ENCODE assay signal across 17 mouse cellular contexts in genomic region chr12:27390439-27390838, GRCm38 (mm10). TPM values are rescaled to one million over a fixed set of nuclear protein-coding genes. Genes with fewer than 3 reads are reported as not detected.
A peak's percentile ranks its signal among the peaks of the same experiment; 100 is the strongest.
DNase-seq lines count a peak whose midpoint lies in the region; ATAC-seq and TF ChIP-seq lines count a peak whose summit lies in the region.
"Had no signal": no experiment of that assay in that cellular context is flagged by ENCODE, and none has a peak within 500 bp of the region (broad histone marks: within the 10 kb centered on the region; RNA-seq: fewer than 3 reads in every experiment).

No protein-coding gene starts in this region.

- no peaks in the 10 kb centered on the region for H3K36me3 ChIP-seq in forebrain, embryonic 10.5 days (replicated peaks)
- H3K36me3 ChIP-seq in forebrain, embryonic 11.5 days (ENCODE audit: control insufficient read depth, insufficient read depth, low read length) = no peaks in the 10 kb centered on the region
- no peaks in the 10 kb centered on the region for H3K36me3 ChIP-seq in kidney, embryonic 14.5 days (ENCODE audit: control insufficient read depth, insufficient read depth, low read length)
- no peaks in the 10 kb centered on the region for H3K36me3 ChIP-seq in intestine, postnatal 0 days (ENCODE audit: control insufficient read depth, insufficient read depth)
- no peaks in the 10 kb centered on the region for H3K36me3 ChIP-seq in stomach, embryonic 16.5 days (ENCODE audit: control insufficient read depth, insufficient read depth, low read length)
- H3K36me3 ChIP-seq: hindbrain, embryonic 12.5 days; midbrain, embryonic 12.5 days; neural tube, embryonic 15.5 days had no signal

- no peak overlapping the region for H3K4me2 ChIP-seq in forebrain, embryonic 11.5 days (ENCODE audit: low read depth, low read length, severe bottlenecking)
- no peak overlapping the region for H3K4me2 ChIP-seq in kidney, embryonic 14.5 days (replicated peaks; ENCODE audit: low read depth, low read length)
- no peak overlapping the region for H3K4me2 ChIP-seq in intestine, postnatal 0 days (replicated peaks; ENCODE audit: low read depth)
- H3K4me2 ChIP-seq in stomach, embryonic 16.5 days (ENCODE audit: low read depth, low read length) = no peak overlapping the region
- H3K4me2 ChIP-seq: forebrain, embryonic 13.5 days; hindbrain, embryonic 12.5 days; midbrain, embryonic 12.5 days; neural tube, embryonic 15.5 days had no signal

- no peaks in the 10 kb centered on the region for H3K27me3 ChIP-seq in forebrain, embryonic 10.5 days (ENCODE audit: poor library complexity, severe bottlenecking)
- no peaks in the 10 kb centered on the region for H3K27me3 ChIP-seq in forebrain, embryonic 11.5 days (ENCODE audit: control insufficient read depth, insufficient read depth, low read length)
- no peaks in the 10 kb centered on the region for H3K27me3 ChIP-seq in kidney, embryonic 14.5 days (ENCODE audit: control insufficient read depth, insufficient read depth, low read length)
- no peaks in the 10 kb centered on the region for H3K27me3 ChIP-seq in intestine, postnatal 0 days (replicated peaks; ENCODE audit: control insufficient read depth, insufficient read depth, low read length)
- H3K27me3 ChIP-seq in stomach, embryonic 16.5 days (ENCODE audit: control insufficient read depth, insufficient read depth, low read length) = no peaks in the 10 kb centered on the region
- H3K27me3 ChIP-seq: forebrain, embryonic 13.5 days; hindbrain, embryonic 12.5 days; midbrain, embryonic 12.5 days; neural tube, embryonic 15.5 days had no signal

- 47% methylated on average over 3 of the region's 3 CpGs for WGBS in forebrain, embryonic 10.5 days
- 46% methylated on average over 3 of the region's 3 CpGs for WGBS in forebrain, embryonic 11.5 days
- WGBS in kidney, embryonic 14.5 days = 32% methylated on average over 3 of the region's 3 CpGs
- WGBS in intestine, postnatal 0 days = 35% methylated on average over 3 of the region's 3 CpGs
- 36% methylated on average over 3 of the region's 3 CpGs for WGBS in stomach, embryonic 16.5 days

- 0 out of 2 replicates have a peak overlapping the region, but pooled peaks have one; percentile 41 for H3K27ac ChIP-seq in forebrain, embryonic 10.5 days
- no peak overlapping the region for H3K27ac ChIP-seq in forebrain, embryonic 11.5 days (ENCODE audit: low read depth, low read length)
- H3K27ac ChIP-seq in kidney, embryonic 14.5 days (ENCODE audit: low read depth, low read length) = no peak overlapping the region
- H3K27ac ChIP-seq in intestine, postnatal 0 days (ENCODE audit: low read depth, low read length) = no peak overlapping the region
- no peak overlapping the region for H3K27ac ChIP-seq in stomach, embryonic 16.5 days (ENCODE audit: low read length)
- H3K27ac ChIP-seq: forebrain, embryonic 13.5 days; hindbrain, embryonic 12.5 days; layer of hippocampus, adult 2 months; midbrain, embryonic 12.5 days; neural tube, embryonic 15.5 days had no signal

- H3K4me1 ChIP-seq in forebrain, embryonic 10.5 days = peaks cover 35% of the 10 kb centered on the region
- peaks cover 5% of the 10 kb centered on the region; the same call in 1 of the 2 replicates for H3K4me1 ChIP-seq in forebrain, embryonic 11.5 days (replicated peaks; ENCODE audit: control insufficient read depth, insufficient read depth, low read length)
- 0 out of 2 replicates have a peak, but pooled peaks cover 6% of the 10 kb centered on the region for H3K4me1 ChIP-seq in kidney, embryonic 14.5 days (ENCODE audit: control insufficient read depth, insufficient read depth, low read length)
- no peaks in the 10 kb centered on the region for H3K4me1 ChIP-seq in intestine, postnatal 0 days (replicated peaks; ENCODE audit: control insufficient read depth, insufficient read depth, low read length)
- H3K4me1 ChIP-seq in stomach, embryonic 16.5 days (ENCODE audit: control insufficient read depth, insufficient read depth, low read length) = peaks cover 15% of the 10 kb centered on the region; the same call in 1 of the 2 replicates
- H3K4me1 ChIP-seq: neural tube, embryonic 15.5 days had no signal

- no peak for DNase-seq in forebrain, embryonic 10.5 days (ENCODE audit: extremely low spot score, low spot score)
- no peak for DNase-seq in forebrain, embryonic 11.5 days (ENCODE audit: low spot score)
- DNase-seq in kidney, postnatal 10 days = no peak
- DNase-seq in adrenal gland, postnatal 10 days = no peak
- no peak for DNase-seq in natural killer cell, adult 2 months (ENCODE audit: low spot score in 2 of 2)
- DNase-seq: cerebellum, adult 8-10 months; liver, postnatal 0 days; thymus, postnatal 25 days had no signal

- no peaks in the 10 kb centered on the region for H3K9me3 ChIP-seq in forebrain, embryonic 10.5 days
- H3K9me3 ChIP-seq in forebrain, embryonic 11.5 days (ENCODE audit: control insufficient read depth, low read length) = no peaks in the 10 kb centered on the region
- H3K9me3 ChIP-seq in kidney, embryonic 14.5 days (ENCODE audit: control insufficient read depth, low read length) = no peaks in the 10 kb centered on the region
- no peaks in the 10 kb centered on the region for H3K9me3 ChIP-seq in intestine, postnatal 0 days (ENCODE audit: control insufficient read depth)
- H3K9me3 ChIP-seq in stomach, embryonic 16.5 days (replicated peaks; ENCODE audit: control insufficient read depth, low read length) = no peaks in the 10 kb centered on the region
- H3K9me3 ChIP-seq: forebrain, embryonic 13.5 days; hindbrain, embryonic 12.5 days; midbrain, embryonic 12.5 days; neural tube, embryonic 15.5 days had no signal

- ATAC-seq in forebrain, embryonic 11.5 days (replicated peaks; ENCODE audit: low FRiP score) = no peak
- ATAC-seq in kidney, embryonic 14.5 days (ENCODE audit: low FRiP score, low TSS enrichment) = 0 out of 2 replicates have a peak, but pooled peaks have one; percentile 43
- peak; percentile 74 for ATAC-seq in intestine, postnatal 0 days
- ATAC-seq in stomach, embryonic 16.5 days (ENCODE audit: insufficient read depth, low FRiP score) = 0 out of 2 replicates have a peak, but pooled peaks have one; percentile 29
- ATAC-seq: forebrain, embryonic 13.5 days; liver, postnatal 0 days had no signal

- no peak overlapping the region for H3K9ac ChIP-seq in forebrain, embryonic 11.5 days (ENCODE audit: low read length)
- H3K9ac ChIP-seq in kidney, embryonic 14.5 days (ENCODE audit: low read depth, low read length) = no peak overlapping the region
- no peak overlapping the region for H3K9ac ChIP-seq in intestine, postnatal 0 days (ENCODE audit: low read depth, low read length)
- H3K9ac ChIP-seq in stomach, embryonic 16.5 days (ENCODE audit: low read length) = no peak overlapping the region
- H3K9ac ChIP-seq: forebrain, embryonic 13.5 days; hindbrain, embryonic 12.5 days; liver, postnatal 0 days; midbrain, embryonic 12.5 days; neural tube, embryonic 15.5 days had no signal

- no peak for TF ChIP-seq CTCF in intestine, postnatal 0 days (IDR thresholded peaks at IDR 0.05; ENCODE audit: low read depth)

- H3K4me3 ChIP-seq in forebrain, embryonic 10.5 days = no peak overlapping the region
- no peak overlapping the region for H3K4me3 ChIP-seq in forebrain, embryonic 11.5 days (ENCODE audit: low read depth, low read length)
- no peak overlapping the region for H3K4me3 ChIP-seq in kidney, embryonic 14.5 days (ENCODE audit: low read length)
- no peak overlapping the region for H3K4me3 ChIP-seq in intestine, postnatal 0 days (ENCODE audit: low read depth, low read length)
- no peak overlapping the region for H3K4me3 ChIP-seq in stomach, embryonic 16.5 days (replicated peaks; ENCODE audit: low read length)
- H3K4me3 ChIP-seq: forebrain, embryonic 13.5 days; hindbrain, embryonic 12.5 days; layer of hippocampus, adult 2 months; midbrain, embryonic 12.5 days; neural tube, embryonic 15.5 days had no signal

RNA-seq across cellular contexts. Expression of gene Sox11, which starts 48.1 kb away (rescaled TPM):
- 256 and 262 TPM in 2 replicates for polyA plus RNA-seq in forebrain, embryonic 10.5 days (2016; fragmentation: Nextera tagmentation; extraction: Ambion mirVana)
- polyA plus RNA-seq in forebrain, embryonic 11.5 days (2014; fragmentation: Nextera tagmentation; extraction: Ambion mirVana) = 568 and 596 TPM in 2 replicates
- 109 and 115 TPM in 2 replicates for polyA plus RNA-seq in kidney, embryonic 14.5 days (2014; fragmentation: Nextera tagmentation; extraction: Ambion mirVana)
- polyA plus RNA-seq in intestine, postnatal 0 days (2015; fragmentation: Nextera tagmentation; extraction: Ambion mirVana) = 4.7 and 4.9 TPM in 2 replicates
- polyA plus RNA-seq in stomach, embryonic 16.5 days (2015; fragmentation: Nextera tagmentation; extraction: Ambion mirVana) = 22.2 and 24.3 TPM in 2 replicates
- total RNA-seq in adrenal gland, postnatal 10 days (2021) = 1 to 10 TPM; 1.4 to 1.9 TPM
- total RNA-seq: granulocyte monocyte progenitor cell, adult 5-6 weeks had no signal
